Comparison of ENCODE assay signal across 8 mouse cellular contexts in genomic region chr1:36367698-36368097, GRCm38 (mm10). TPM values are rescaled to one million over a fixed set of nuclear protein-coding genes. Genes with fewer than 3 reads are reported as not detected.
DNase-seq lines count a peak whose midpoint lies in the region; ATAC-seq and TF ChIP-seq lines count a peak whose summit lies in the region.

No protein-coding gene starts in this region.

- peak overlapping the region; percentile 69 for H3K4me2 ChIP-seq in hindbrain, embryonic 12.5 days (replicated peaks)

- no peaks in the 10 kb centered on the region for H3K27me3 ChIP-seq in liver, adult 2 months (ENCODE audit: control insufficient read depth, insufficient read depth, low read length)
- no peaks in the 10 kb centered on the region for H3K27me3 ChIP-seq in hindbrain, embryonic 12.5 days

- peak overlapping the region; percentile 93 for H3K27ac ChIP-seq in liver, adult 2 months (replicated peaks; ENCODE audit: insufficient read depth, low read depth, low read length)
- no peak overlapping the region for H3K27ac ChIP-seq in hindbrain, embryonic 12.5 days
- 0 out of 2 replicates have a peak overlapping the region, but pooled peaks have one; percentile 31 for H3K27ac ChIP-seq in macrophage

- no peak for DNase-seq in liver, adult 2 months (ENCODE audit: extremely low read depth, low read depth, low spot score)
- no peak for DNase-seq in liver
- DNase-seq in brain, embryonic 14.5 days (ENCODE audit: low read depth): peak; percentile 9
- no peak for DNase-seq in frontal cortex, postnatal 36 days (ENCODE audit: low spot score in 2 of 2)
- DNase-seq in natural killer cell, adult 2 months (ENCODE audit: low spot score in 2 of 2): no peak
- DNase-seq in spleen, postnatal 36 days (ENCODE audit: low spot score in 2 of 2): no peak

- ATAC-seq in hindbrain, embryonic 12.5 days (ENCODE audit: low FRiP score): no peak

- WGBS in liver, adult 2 months: 45% methylated on average over 12 of the region's 12 CpGs
- 56% methylated on average over 12 of the region's 12 CpGs for WGBS in hindbrain, embryonic 12.5 days
- 65% methylated on average over 11 of the region's 12 CpGs for whole genome bisulfite sequencing in macrophage (ENCODE audit: missing documents)

- H3K9ac ChIP-seq in liver, adult 2 months (ENCODE audit: low read depth, low read length): peak overlapping the region; percentile 99
- peak overlapping the region; percentile 95 for H3K9ac ChIP-seq in hindbrain, embryonic 12.5 days

- no peaks in the 10 kb centered on the region for H3K9me3 ChIP-seq in hindbrain, embryonic 12.5 days (replicated peaks)

- peaks cover 33% of the 10 kb centered on the region; the same call in 1 of the 2 replicates for H3K79me2 ChIP-seq in liver, adult 2 months (ENCODE audit: control insufficient read depth, insufficient read depth, low read length)
- H3K79me2 ChIP-seq in macrophage (ENCODE audit: inconsistent target): peaks cover 59% of the 10 kb centered on the region

- peaks cover 18% of the 10 kb centered on the region for H3K36me3 ChIP-seq in liver, adult 2 months (ENCODE audit: control insufficient read depth, insufficient read depth, low read length)
- H3K36me3 ChIP-seq in hindbrain, embryonic 12.5 days: peaks cover 22% of the 10 kb centered on the region
- H3K36me3 ChIP-seq in macrophage (ENCODE audit: inconsistent target): peaks cover 14% of the 10 kb centered on the region; the same call in 1 of the 2 replicates

- H3K4me3 ChIP-seq in liver, adult 2 months (ENCODE audit: insufficient read depth, low read depth, low read length): peak overlapping the region; percentile 98
- peak overlapping the region; percentile 83 for H3K4me3 ChIP-seq in hindbrain, embryonic 12.5 days
- H3K4me3 ChIP-seq in macrophage (ENCODE audit: inconsistent target): peak overlapping the region; percentile 75

- TF ChIP-seq POLR2A in liver, adult 2 months (IDR thresholded peaks at IDR 0.05; ENCODE audit: extremely low read depth, insufficient read depth, low read length): no peak
- TF ChIP-seq POLR2A in brain, embryonic 14.5 days (IDR thresholded peaks at IDR 0.05; ENCODE audit: borderline replicate concordance, extremely low read depth, insufficient read depth, insufficient read length, poor library complexity, severe bottlenecking): no peak

- H3K4me1 ChIP-seq in liver, adult 2 months (ENCODE audit: control insufficient read depth, insufficient read depth, low read length): peaks cover 17% of the 10 kb centered on the region
- H3K4me1 ChIP-seq in hindbrain, embryonic 12.5 days: peaks cover 10% of the 10 kb centered on the region

- no peak for TF ChIP-seq CTCF in liver, adult 2 months (IDR thresholded peaks at IDR 0.05; ENCODE audit: low read depth, low read length)
- TF ChIP-seq CTCF in brain, embryonic 14.5 days (IDR thresholded peaks at IDR 0.05; ENCODE audit: borderline replicate concordance, extremely low read depth, insufficient read depth, insufficient read length): no peak

RNA-seq across cellular contexts. Expression of gene Kansl3, which starts 1.3 kb away (rescaled TPM):
- 14.9 and 21.7 TPM in 2 replicates for total RNA-seq in liver, adult 2 months (2014; rRNA removed)
- polyA plus RNA-seq in liver, adult 2 months (2012; rRNA removed): 20.8 and 25.4 TPM in 2 replicates
- 65.6 and 73.9 TPM in 2 replicates for polyA plus RNA-seq in brain, embryonic 14.5 days (2012; rRNA removed)
- 44.5 and 45.4 TPM in 2 replicates for polyA plus RNA-seq in hindbrain, embryonic 12.5 days (2016; fragmentation: Nextera tagmentation; extraction: Ambion mirVana)
- 100 to 1,000 TPM in 25 of 26 experiments, 10 to 100 TPM in 1; 79.6 to 207 (median 146) TPM for total RNA-seq in macrophage (2018; cell fraction: chromatin; rRNA removed)
- 10 to 100 TPM; 15.6 to 44.9 (median 24.5) TPM for total RNA-seq in macrophage (2018; cell fraction: cytosol; rRNA removed)
- total RNA-seq in macrophage (2018; cell fraction: nucleus; rRNA removed): 100 to 1,000 TPM in 7 of 26 experiments, 10 to 100 TPM in 19; 55.0 to 184 (median 86.7) TPM
- polyA plus RNA-seq in macrophage (2018): 16.0 to 20.0 TPM (median 18.9 TPM) in 3 replicates

RNA-seq across cellular contexts. Expression of gene Fer1l5, which starts 4.4 kb away (rescaled TPM):
- total RNA-seq in liver, adult 2 months (2014; rRNA removed): not detected in 2 replicates
- not detected in 2 replicates for polyA plus RNA-seq in liver, adult 2 months (2012; rRNA removed)
- polyA plus RNA-seq in brain, embryonic 14.5 days (2012; rRNA removed): 0.03 and 0.07 TPM in 2 replicates
- polyA plus RNA-seq in hindbrain, embryonic 12.5 days (2016; fragmentation: Nextera tagmentation; extraction: Ambion mirVana): 2.3 and 2.6 TPM in 2 replicates
- total RNA-seq in macrophage (2018; cell fraction: chromatin; rRNA removed): under 1 TPM in 7 of 26 experiments, not detected in 19; 0.10 to 0.38 (median 0.26) TPM
- not detected for total RNA-seq in macrophage (2018; cell fraction: cytosol; rRNA removed)
- under 1 TPM in 4 of 26 experiments, not detected in 22; 0.06 to 0.15 (median 0.12) TPM for total RNA-seq in macrophage (2018; cell fraction: nucleus; rRNA removed)
- polyA plus RNA-seq in macrophage (2018): not detected in 3 replicates
